ENCODE assay signal across 8 mouse cellular contexts in genomic region chr17:35379369-35379728, GRCm38 (mm10). TPM values are rescaled to one million over a fixed set of nuclear protein-coding genes. Genes with fewer than 3 reads are reported as not detected.
A peak's percentile ranks its signal among the peaks of the same experiment; 100 is the strongest.
DNase-seq lines count a peak whose midpoint lies in the region; ATAC-seq and TF ChIP-seq lines count a peak whose summit lies in the region.

Gene H2-Q4, plus strand, starts transcription at chr17:35379617.

- peaks cover 22% of the 10 kb centered on the region for H3K27me3 ChIP-seq in erythroblast, embryonic 14.5 days (ENCODE audit: control insufficient read depth)
- H3K27me3 ChIP-seq in heart, embryonic 10.5 days (ENCODE audit: insufficient read depth, poor library complexity, severe bottlenecking), result peaks cover 30% of the 10 kb centered on the region
- H3K27me3 ChIP-seq in kidney, embryonic 14.5 days (ENCODE audit: control insufficient read depth, insufficient read depth, low read length), result 0 out of 2 replicates have a peak, but pooled peaks cover 2% of the 10 kb centered on the region
- no peaks in the 10 kb centered on the region for H3K27me3 ChIP-seq in limb, embryonic 14.5 days (ENCODE audit: control insufficient read depth, insufficient read depth, low read length)
- peaks cover 5% of the 10 kb centered on the region; the same call in 1 of the 2 replicates for H3K27me3 ChIP-seq in midbrain, embryonic 16.5 days (ENCODE audit: control insufficient read depth, insufficient read depth, low read depth, low read length)
- H3K27me3 ChIP-seq in spleen, adult 2 months (ENCODE audit: control insufficient read depth, insufficient read depth, low read length), result no peaks in the 10 kb centered on the region

- ATAC-seq in kidney, embryonic 14.5 days (ENCODE audit: low FRiP score, low TSS enrichment), result peak; percentile 97
- peak; percentile 89 for ATAC-seq in limb, embryonic 14.5 days (ENCODE audit: low FRiP score, low read depth)
- ATAC-seq in midbrain, embryonic 16.5 days, result peak; percentile 71

- no peaks in the 10 kb centered on the region for H3K36me3 ChIP-seq in erythroblast, embryonic 14.5 days (ENCODE audit: control insufficient read depth)
- H3K36me3 ChIP-seq in heart, embryonic 10.5 days, result no peaks in the 10 kb centered on the region
- H3K36me3 ChIP-seq in kidney, embryonic 14.5 days (ENCODE audit: control insufficient read depth, insufficient read depth, low read length), result no peaks in the 10 kb centered on the region
- no peaks in the 10 kb centered on the region for H3K36me3 ChIP-seq in limb, embryonic 14.5 days (ENCODE audit: control insufficient read depth, insufficient read depth, low read length)
- no peaks in the 10 kb centered on the region for H3K36me3 ChIP-seq in midbrain, embryonic 16.5 days (ENCODE audit: control insufficient read depth, insufficient read depth, low read length)
- peaks cover 14% of the 10 kb centered on the region for H3K36me3 ChIP-seq in spleen, adult 2 months (ENCODE audit: control insufficient read depth, insufficient read depth, low read length)

- H3K4me1 ChIP-seq in erythroblast, embryonic 14.5 days (ENCODE audit: control insufficient read depth), result peaks cover 9% of the 10 kb centered on the region
- peaks cover 14% of the 10 kb centered on the region; the same call in 1 of the 2 replicates for H3K4me1 ChIP-seq in heart, embryonic 10.5 days
- H3K4me1 ChIP-seq in kidney, embryonic 14.5 days (ENCODE audit: control insufficient read depth, insufficient read depth, low read length), result no peaks in the 10 kb centered on the region
- H3K4me1 ChIP-seq in limb, embryonic 14.5 days (ENCODE audit: control insufficient read depth, insufficient read depth, low read length), result no peaks in the 10 kb centered on the region
- peaks cover 6% of the 10 kb centered on the region; the same call in 1 of the 2 replicates for H3K4me1 ChIP-seq in midbrain, embryonic 16.5 days (ENCODE audit: control insufficient read depth, insufficient read depth, low read length)
- peaks cover 9% of the 10 kb centered on the region; the same call in 1 of the 2 replicates for H3K4me1 ChIP-seq in spleen, adult 2 months (ENCODE audit: control insufficient read depth, insufficient read depth, insufficient read length)

- peak within 1 kb of the TSS; percentile 62 for H3K4me3 ChIP-seq in erythroblast, embryonic 14.5 days (replicated peaks)
- H3K4me3 ChIP-seq in heart, embryonic 10.5 days, result peak within 1 kb of the TSS; percentile 67
- peak within 1 kb of the TSS; percentile 66 for H3K4me3 ChIP-seq in kidney, embryonic 14.5 days (ENCODE audit: low read length)
- H3K4me3 ChIP-seq in limb, embryonic 14.5 days (replicated peaks; ENCODE audit: low read length), result peak within 1 kb of the TSS; percentile 58
- peak within 1 kb of the TSS; percentile 53 for H3K4me3 ChIP-seq in midbrain, embryonic 16.5 days (ENCODE audit: low read depth, low read length)
- peak within 1 kb of the TSS; percentile 77 for H3K4me3 ChIP-seq in spleen, adult 2 months (ENCODE audit: extremely low read depth, insufficient read depth, insufficient read length)

- TF ChIP-seq POLR2A in limb, embryonic 14.5 days (IDR thresholded peaks at IDR 0.05; ENCODE audit: borderline replicate concordance, extremely low read depth, insufficient read depth, insufficient read length), result peak; percentile 42; the same call in 1 of the 2 replicates
- peak; percentile 99 for TF ChIP-seq POLR2A in spleen, adult 2 months (IDR thresholded peaks at IDR 0.05; ENCODE audit: low read depth, low read length)

- H3K27ac ChIP-seq in heart, embryonic 10.5 days, result peak within 1 kb of the TSS; percentile 81
- no peak within 1 kb of the TSS for H3K27ac ChIP-seq in kidney, embryonic 14.5 days (ENCODE audit: low read depth, low read length)
- H3K27ac ChIP-seq in limb, embryonic 14.5 days (replicated peaks; ENCODE audit: low read depth, low read length), result no peak within 1 kb of the TSS
- no peak within 1 kb of the TSS for H3K27ac ChIP-seq in midbrain, embryonic 16.5 days (ENCODE audit: low read length)
- H3K27ac ChIP-seq in spleen, adult 2 months (ENCODE audit: insufficient read depth, low read length), result peak within 1 kb of the TSS; percentile 92

- H3K4me2 ChIP-seq in kidney, embryonic 14.5 days (replicated peaks; ENCODE audit: low read depth, low read length), result peak within 1 kb of the TSS; percentile 99
- peak within 1 kb of the TSS; percentile 94 for H3K4me2 ChIP-seq in limb, embryonic 14.5 days (replicated peaks; ENCODE audit: low read depth, low read length, severe bottlenecking)
- peak within 1 kb of the TSS; percentile 97 for H3K4me2 ChIP-seq in midbrain, embryonic 16.5 days (ENCODE audit: low read length)

- WGBS in heart, embryonic 10.5 days, result 2% methylated on average over 16 of the region's 16 CpGs
- 1% methylated on average over 16 of the region's 16 CpGs for WGBS in kidney, embryonic 14.5 days
- WGBS in limb, embryonic 14.5 days, result 2% methylated on average over 9 of the region's 16 CpGs
- WGBS in midbrain, embryonic 16.5 days, result under 1% methylated on average over 16 of the region's 16 CpGs
- WGBS in spleen, adult 2 months, result under 1% methylated on average over 16 of the region's 16 CpGs

- H3K9me3 ChIP-seq in erythroblast, embryonic 14.5 days (ENCODE audit: control insufficient read depth, low read length), result no peaks in the 10 kb centered on the region; the same call in 1 of the 2 replicates
- H3K9me3 ChIP-seq in heart, embryonic 10.5 days, result no peaks in the 10 kb centered on the region
- no peaks in the 10 kb centered on the region for H3K9me3 ChIP-seq in kidney, embryonic 14.5 days (ENCODE audit: control insufficient read depth, low read length)
- H3K9me3 ChIP-seq in limb, embryonic 14.5 days (ENCODE audit: control insufficient read depth, low read length), result no peaks in the 10 kb centered on the region
- H3K9me3 ChIP-seq in midbrain, embryonic 16.5 days (replicated peaks; ENCODE audit: control insufficient read depth, low read length, poor library complexity, severe bottlenecking), result no peaks in the 10 kb centered on the region

- no peak for TF ChIP-seq CTCF in spleen, adult 2 months (IDR thresholded peaks at IDR 0.05; ENCODE audit: extremely low read depth, insufficient read depth, insufficient read length, insufficient replicate concordance)

- peak; percentile 97 for DNase-seq in A20 (ENCODE audit: low read depth, low spot score)
- peak; percentile 78 for DNase-seq in brain, adult 2 months (ENCODE audit: low read depth, low spot score)
- DNase-seq in heart, embryonic 10.5 days (ENCODE audit: low spot score), result peak; percentile 93
- peak; percentile 80 for DNase-seq in limb, embryonic 14.5 days (ENCODE audit: low spot score)
- DNase-seq in spleen, adult 2 months (ENCODE audit: low read depth in 1 of 2, low spot score in 2 of 2), result peak; percentile 94 to 97

- peak within 1 kb of the TSS; percentile 61 for H3K9ac ChIP-seq in kidney, embryonic 14.5 days (ENCODE audit: low read depth, low read length)
- H3K9ac ChIP-seq in limb, embryonic 14.5 days (ENCODE audit: low read depth, low read length, severe bottlenecking), result peak within 1 kb of the TSS; percentile 56
- H3K9ac ChIP-seq in midbrain, embryonic 16.5 days (ENCODE audit: low read depth, low read length), result peak within 1 kb of the TSS; percentile 61

RNA-seq across cellular contexts. Expression of gene H2-Q4, which starts in this region (rescaled TPM):
- polyA plus RNA-seq in erythroblast, embryonic 14.5 days (2012), result 0.50 and 0.56 TPM in 2 replicates
- polyA plus RNA-seq in heart, embryonic 10.5 days (2016; fragmentation: Nextera tagmentation; extraction: Ambion mirVana), result 1.8 and 2.1 TPM in 2 replicates
- 3.2 and 3.6 TPM in 2 replicates for polyA plus RNA-seq in kidney, embryonic 14.5 days (2014; fragmentation: Nextera tagmentation; extraction: Ambion mirVana)
- polyA plus RNA-seq in limb, embryonic 14.5 days (2012; rRNA removed), result 15.2 and 15.5 TPM in 2 replicates
- 2.8 and 3.5 TPM in 2 replicates for polyA plus RNA-seq in limb, embryonic 14.5 days (2014; fragmentation: Nextera tagmentation; extraction: Ambion mirVana)
- 0.65 and 0.97 TPM in 2 replicates for polyA plus RNA-seq in midbrain, embryonic 16.5 days (2015; fragmentation: Nextera tagmentation; extraction: Ambion mirVana)
- polyA plus RNA-seq in spleen, adult 2 months (2012; rRNA removed), result 249 and 304 TPM in 2 replicates

Comparison
In these comparisons a context has a peak if more than half of its experiments do, and no peak if none do; other contexts are left out.
1. RNA of gene H2-Q4 (polyA plus RNA-seq): 249 to 304 TPM in spleen, adult 2 months; 2.8 to 15.5 TPM in limb, embryonic 14.5 days, 3.2 to 3.6 TPM in kidney, embryonic 14.5 days, 1.8 to 2.1 TPM in heart, embryonic 10.5 days, 0.65 to 0.97 TPM in midbrain, embryonic 16.5 days and 0.50 to 0.56 TPM in erythroblast, embryonic 14.5 days; every median in the first group is over 10 times any median in the second.
2. Peak in ATAC-seq, H3K4me3 ChIP-seq, H3K9ac ChIP-seq and H3K4me2 ChIP-seq in midbrain, embryonic 16.5 days; RNA of the gene not detected or under 1 TPM.
3. H3K27ac ChIP-seq: peak in heart, embryonic 10.5 days (single experiment) and spleen, adult 2 months (single experiment); none in kidney, embryonic 14.5 days (single experiment), limb, embryonic 14.5 days (single experiment) and midbrain, embryonic 16.5 days (single experiment).
4. Peak in every context shown above with its lines, with median percentiles within 50 percentile points of each other: DNase-seq, H3K4me3 ChIP-seq, ATAC-seq, H3K4me2 ChIP-seq and H3K9ac ChIP-seq.